Mouse (Mus musculus): Measurements from ENCODE around the gene Rps6ka5.

Gene Rps6ka5

DNA sequence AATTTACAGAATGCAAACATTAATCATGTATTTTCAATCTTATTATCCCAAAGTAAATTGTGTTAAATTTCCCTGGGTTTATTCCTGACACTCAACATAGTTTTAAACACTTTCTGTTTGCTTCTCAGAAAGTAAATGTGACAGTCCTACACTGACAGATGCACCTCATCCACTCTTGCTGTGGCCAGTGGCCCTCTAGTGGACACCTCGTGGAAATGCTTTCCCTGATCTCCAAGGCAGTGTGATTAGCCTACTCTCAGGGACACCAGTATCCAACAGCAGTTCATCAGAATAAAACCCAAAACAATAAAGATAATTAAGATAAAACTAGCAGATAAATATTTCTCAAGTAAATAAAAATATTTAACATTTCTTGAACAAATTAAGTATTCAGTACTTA is 122.2 kb downstream of the Rps6ka5 start:
- in situ Hi-C loops (cut with MboI) = no loop called here

DNA sequence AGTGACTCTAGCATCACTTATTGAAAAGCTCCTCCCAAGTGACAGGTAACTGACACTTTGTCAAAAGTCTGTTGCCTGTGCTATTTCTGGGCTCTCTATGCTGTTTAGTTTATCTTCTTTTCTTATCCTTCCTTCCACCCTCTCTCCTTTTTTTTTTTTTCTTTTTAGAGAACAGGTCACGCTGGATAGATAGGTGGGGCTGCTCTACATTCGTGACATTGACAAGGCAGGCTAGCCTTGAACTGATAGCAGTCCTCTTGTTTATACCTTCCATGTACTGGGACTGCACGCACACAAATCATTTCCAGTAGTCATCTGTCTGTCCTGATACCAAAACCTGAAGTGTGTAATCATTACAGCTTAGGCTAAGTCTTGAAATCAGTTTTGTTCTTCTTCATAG is 132.1 kb downstream of the Rps6ka5 start:
- in situ Hi-C loops (cut with MboI) = no loop called here

DNA sequence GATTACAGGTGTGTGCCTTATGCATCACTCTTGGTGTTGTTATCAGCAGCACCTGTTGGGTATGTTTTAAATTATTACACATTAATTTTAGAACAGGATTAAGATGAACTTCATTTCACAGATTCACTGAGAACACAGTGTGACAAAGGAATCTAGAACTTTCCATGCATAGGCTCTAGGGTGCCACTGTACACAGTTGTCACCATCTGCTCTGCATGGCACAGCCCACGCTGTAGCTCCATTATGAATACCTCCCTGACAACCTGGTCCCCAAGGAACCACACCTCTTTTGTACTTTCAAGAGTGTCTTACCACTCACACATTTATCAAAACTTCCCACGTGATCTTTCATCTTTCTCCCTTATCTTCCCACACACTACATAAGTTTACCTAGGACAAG is 140.2 kb downstream of the Rps6ka5 start:
- in situ Hi-C loops (cut with MboI) = no loop called here

DNA sequence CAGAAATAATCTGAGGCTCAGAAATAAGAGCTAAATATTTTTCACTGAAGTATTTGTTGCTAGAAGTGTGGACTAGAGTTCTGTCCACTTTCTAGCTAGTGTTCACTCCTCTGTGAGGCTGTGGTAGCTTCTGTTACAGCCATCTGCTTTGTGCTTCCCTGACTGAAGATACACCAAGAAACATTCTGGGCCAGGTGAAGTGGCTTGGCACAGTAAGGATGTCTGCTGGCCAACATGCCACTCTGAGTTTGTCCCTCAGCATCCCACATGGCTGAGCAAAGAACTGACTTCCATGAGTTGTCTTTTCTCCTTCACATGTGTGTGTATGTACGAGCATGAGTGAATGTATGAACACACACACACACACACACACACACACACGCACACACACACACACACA is 147.6 kb downstream of the Rps6ka5 start:
- in situ Hi-C loops (cut with MboI) = loop anchor here (5.0 kb wide), 1 partner anchor 263 kb away; no protein-coding TSS in a partner anchor

DNA sequence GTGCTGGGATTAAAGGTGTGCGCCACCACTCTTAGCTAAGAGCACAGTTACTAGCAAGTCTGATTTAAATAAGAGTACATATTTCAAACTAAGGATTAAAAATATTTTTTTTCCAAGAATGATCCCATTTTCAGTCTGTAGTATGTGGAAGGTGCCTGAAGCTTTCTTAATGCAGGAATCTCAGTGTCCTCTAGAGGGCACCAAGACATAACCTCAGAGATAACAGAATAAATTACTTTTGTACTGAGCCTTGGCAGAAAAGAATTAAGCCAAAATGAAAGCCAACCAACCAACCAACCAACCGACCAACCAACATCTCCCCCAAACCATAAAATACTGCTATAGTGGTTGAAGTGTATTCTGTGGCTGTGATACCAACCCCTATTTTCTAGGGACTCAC is 148.5 kb downstream of the Rps6ka5 start:
- in situ Hi-C loops (cut with MboI) = loop anchor here (5.0 kb wide), 1 partner anchor 264 kb away; no protein-coding TSS in a partner anchor

DNA sequence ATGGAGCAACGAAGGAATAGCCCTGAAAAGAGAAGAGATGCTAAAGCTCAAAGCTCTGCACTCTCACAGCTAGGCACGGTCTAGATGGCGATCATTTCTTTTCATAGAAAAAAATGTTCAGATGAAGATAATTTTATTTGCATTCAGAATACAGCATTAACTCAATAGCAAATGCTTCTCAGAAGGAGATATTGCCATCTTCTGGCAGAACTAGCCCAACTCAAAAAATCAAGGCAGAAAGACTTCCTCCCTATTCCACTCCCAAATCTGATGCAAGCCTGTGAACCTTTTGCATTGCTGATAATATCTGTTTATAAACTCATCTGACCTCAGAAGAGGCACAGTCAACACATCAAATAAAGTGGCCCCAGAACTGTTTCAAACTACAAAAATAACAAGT is 151.0 kb downstream of the Rps6ka5 start:
- in situ Hi-C loops (cut with MboI) = loop anchor here (5.0 kb wide), 1 partner anchor 267 kb away; no protein-coding TSS in a partner anchor

DNA sequence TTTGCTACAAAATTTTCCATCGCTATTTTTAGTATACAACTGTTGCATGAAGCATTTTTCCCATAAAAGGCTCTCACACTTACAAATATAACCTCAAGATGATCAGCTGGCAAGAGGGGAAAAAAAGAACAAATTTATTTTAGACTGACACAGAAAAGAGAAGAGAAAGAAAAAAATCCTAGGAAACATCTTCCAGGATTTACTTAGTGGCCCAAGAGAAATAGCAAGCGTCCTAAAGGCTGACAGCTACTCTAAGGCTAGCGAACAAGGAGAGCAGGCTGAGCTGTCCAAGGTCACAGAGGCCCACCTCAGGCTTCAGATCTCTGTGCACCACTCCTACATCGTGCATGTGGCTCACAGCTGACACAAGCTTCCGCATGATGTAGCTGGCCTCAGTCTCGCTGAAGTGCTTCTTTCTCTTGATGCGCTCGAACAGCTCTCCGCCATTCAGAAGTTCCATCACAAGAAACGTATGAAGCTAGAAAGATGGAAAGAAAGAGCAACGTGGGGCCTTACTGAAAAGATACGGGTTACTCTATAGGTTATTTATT is 156.2 kb downstream of the Rps6ka5 start:
- in situ Hi-C loops (cut with MboI) = no loop called here

DNA sequence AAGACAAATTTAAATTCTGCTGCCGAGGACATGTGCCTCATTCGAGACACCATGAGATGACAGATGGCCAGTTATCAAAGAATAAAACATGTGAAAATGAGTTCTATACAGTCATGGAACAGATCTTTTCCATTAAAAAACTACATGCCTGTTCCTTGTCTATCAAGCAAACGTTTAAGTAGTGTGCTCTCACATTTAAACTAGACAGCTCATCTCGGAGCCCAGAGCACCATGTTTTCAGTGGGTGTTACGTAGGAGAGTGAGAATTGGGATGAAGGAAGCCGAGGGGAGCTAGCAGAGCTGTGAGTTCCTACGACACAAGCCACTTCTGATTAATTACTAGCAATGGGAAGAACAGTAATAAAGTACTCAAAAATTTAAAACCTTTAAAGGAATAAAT is 158.0 kb downstream of the Rps6ka5 start:
- in situ Hi-C loops (cut with MboI) = no loop called here

DNA sequence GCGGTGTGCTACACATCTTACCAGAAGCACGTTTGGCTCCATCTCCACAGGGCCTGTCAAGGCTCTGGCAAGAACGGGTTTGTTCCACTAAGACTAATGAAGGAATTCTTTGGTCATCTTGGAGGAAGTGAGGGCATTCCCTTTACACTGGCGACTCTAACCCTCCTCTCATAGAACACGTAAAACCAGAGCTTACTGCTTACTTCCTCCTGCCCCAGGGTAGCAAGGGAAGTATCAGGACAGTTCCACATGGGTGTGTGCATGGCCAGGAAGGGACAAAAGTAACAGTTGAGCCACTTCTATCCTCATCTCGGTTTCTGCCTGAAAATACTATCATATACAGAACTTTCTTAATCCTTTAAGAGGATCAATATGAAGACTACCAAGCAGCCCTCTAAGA is 158.7 kb downstream of the Rps6ka5 start:
- in situ Hi-C loops (cut with MboI) = no loop called here

DNA sequence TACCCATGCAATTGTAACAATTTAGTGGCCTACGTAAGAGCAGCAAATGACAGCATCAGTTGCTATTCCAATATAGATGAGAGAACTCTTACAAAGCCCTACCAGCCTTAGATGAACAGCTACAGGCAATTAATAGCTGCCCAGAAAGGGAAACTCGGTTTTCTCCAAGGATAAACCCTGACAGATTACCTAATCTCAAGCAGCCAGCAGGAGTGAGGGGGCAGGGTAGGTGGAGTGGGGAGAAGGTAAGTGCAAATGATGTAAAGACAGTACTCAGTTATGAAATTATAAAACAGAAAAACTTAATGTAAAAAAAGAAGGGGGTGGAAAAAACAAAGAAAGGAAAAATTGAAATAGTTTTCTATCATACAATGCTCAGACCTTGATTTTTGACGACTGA is 159.2 kb downstream of the Rps6ka5 start:
- in situ Hi-C loops (cut with MboI) = no loop called here

DNA sequence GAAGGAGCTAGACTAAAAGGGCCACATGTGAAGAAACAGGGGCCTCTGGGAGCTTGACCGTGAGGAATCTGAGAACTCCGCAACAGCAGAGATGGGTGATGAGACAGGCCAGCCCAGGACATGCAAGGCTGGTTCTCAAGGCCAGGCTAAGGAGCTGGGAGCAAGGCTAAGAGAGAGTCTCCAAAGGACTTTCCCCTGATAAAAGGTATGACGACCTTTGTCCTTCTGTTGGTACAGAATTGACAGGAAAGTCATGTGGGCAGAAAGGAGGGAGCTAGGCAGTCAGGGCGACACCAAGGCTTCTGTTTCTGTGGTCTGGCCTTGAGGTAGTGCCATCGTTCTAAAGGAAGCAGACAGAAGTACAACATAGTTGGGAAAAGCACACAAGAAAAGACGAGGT is 173.1 kb downstream of the Rps6ka5 start:
- in situ Hi-C loops (cut with MboI) = no loop called here

DNA sequence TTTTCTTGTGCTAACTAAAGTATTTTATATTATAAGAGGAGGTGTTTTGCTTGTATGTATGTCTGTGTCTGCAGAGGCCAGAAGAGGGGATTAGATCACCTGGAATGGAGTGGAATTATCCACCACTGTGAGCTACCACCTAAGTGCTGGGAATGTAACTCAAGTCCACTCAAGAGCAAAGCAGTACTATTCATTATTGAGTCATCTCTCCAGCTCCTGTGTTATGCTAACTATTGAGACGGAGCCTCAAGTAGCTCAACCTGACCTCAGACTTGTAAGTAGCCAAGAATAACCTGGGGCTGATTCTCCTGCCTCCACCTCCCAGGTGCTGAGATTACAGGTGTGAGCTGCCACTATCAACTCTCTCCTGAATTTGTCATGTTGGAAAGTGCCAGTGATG is 174.8 kb downstream of the Rps6ka5 start:
- in situ Hi-C loops (cut with MboI) = no loop called here

DNA sequence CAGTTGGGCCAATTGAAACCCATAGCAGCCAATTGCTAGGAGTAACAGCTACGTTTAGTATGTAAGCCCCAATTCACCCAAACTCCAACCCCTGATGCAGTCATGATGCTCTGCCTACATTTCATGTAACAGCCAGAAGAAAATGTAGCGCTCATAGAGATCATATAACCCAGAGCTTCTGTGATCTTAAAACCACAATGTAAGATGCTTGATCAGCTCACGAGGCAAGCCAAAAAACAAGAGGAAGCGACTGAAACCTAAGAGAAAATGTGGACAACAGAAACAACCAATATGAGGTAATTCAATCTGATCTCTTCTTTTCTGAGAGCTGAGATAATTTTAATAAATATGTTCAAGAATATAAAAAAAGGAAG is 182.6 kb downstream of the Rps6ka5 start:
- in situ Hi-C loops (cut with MboI) = no loop called here

DNA sequence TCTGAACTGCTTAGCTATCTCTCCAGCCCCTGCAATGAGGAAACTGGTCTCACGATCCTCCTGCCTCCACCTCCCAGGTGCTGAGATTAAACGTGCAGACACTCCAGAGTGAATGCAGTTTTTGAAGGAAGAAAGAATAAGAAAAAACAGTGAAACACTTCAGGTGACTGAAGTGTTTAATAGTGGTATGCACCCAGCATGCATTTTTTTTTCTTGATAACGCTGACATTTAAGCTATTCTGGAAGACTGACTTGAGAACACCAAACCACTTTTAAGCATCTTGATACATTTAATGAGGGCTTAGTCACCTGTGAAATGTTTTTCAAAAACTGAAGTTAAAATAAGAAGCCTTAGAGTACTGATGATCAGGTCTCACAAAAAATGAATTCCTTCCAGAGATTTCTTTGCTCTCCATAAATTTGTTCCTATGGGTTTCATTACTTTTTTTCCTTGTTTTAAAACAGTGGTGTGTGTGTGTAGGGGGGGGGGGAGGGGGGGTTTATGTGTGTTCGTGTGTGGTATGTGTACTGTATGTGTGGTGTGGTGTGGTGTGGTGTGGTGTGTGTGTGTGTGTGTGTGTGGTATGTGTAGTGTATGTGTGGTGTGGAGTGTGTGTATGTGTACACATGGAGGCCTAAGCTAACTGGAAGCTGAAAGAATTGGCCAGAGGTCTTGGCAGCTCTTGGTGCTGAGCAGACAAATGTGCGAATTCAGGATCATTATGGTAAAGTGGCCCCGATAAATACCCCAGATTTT is 183.2 kb downstream of the Rps6ka5 start:
- in situ Hi-C loops (cut with MboI) = no loop called here

DNA sequence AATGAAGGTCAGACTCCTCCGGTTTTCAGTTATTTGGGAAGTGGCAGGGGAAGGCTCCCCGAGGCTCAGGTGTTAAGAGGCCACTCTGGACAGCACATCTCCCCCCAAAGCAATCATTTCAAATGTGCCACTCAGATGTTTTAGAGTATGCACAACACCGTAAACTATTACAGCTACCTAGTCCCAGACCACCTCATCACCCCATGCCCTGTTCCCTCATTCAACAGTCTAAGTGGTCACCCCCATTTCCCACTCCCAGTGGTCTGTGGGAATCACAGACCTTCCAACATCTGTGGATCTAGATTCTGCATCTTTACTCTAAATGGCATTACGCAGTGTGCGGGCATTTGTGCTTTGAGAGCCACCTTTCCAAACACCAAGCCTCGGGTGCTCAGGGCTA is 184.3 kb downstream of the Rps6ka5 start:
- in situ Hi-C loops (cut with MboI) = no loop called here

DNA sequence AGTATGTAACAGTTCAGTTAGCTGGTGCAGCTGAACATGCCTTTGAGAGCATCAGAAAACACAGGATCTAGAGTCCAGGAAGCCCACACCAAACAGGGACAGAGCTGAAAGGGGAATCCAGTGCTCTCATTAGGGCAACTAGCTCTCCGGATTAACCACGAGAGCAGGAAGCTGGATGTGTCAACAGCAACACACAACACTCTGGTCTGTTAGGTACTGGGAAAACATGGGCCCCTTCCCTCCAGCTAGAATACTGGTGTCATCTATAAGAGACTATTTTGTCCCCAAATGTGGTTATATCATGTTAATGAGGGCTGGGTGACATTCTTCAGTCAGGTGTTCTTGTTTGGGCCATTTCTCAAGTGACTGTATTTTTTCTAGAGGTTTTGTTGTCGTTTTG is 184.7 kb downstream of the Rps6ka5 start:
- in situ Hi-C loops (cut with MboI) = no loop called here

DNA sequence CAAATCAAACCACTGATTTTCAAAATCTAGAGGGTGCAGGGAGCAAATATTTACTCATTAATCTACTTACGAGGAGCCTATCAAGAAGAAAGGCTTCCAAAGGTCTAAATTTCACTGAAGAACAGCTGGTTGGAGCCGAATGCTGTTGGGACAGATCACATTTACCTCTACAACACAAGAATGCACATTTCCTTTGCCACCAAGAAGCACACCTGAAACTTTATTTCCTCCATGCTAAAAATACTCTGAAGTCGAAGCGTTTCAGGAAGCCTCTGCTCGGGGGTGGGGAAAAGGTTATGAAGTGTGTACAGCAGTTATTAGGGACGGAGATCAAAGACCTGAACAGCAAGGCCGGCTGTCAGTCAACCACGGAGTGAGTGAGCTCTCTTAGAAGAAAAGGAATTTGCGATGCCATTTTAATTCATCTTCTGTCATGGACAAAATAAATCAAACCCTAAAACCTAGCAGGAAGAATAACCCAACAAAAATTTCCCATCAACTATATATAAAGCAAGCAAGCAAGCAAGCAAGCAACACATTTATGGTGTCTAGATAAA is 187.5 kb downstream of the Rps6ka5 start:
- in situ Hi-C loops (cut with MboI) = no loop called here

DNA sequence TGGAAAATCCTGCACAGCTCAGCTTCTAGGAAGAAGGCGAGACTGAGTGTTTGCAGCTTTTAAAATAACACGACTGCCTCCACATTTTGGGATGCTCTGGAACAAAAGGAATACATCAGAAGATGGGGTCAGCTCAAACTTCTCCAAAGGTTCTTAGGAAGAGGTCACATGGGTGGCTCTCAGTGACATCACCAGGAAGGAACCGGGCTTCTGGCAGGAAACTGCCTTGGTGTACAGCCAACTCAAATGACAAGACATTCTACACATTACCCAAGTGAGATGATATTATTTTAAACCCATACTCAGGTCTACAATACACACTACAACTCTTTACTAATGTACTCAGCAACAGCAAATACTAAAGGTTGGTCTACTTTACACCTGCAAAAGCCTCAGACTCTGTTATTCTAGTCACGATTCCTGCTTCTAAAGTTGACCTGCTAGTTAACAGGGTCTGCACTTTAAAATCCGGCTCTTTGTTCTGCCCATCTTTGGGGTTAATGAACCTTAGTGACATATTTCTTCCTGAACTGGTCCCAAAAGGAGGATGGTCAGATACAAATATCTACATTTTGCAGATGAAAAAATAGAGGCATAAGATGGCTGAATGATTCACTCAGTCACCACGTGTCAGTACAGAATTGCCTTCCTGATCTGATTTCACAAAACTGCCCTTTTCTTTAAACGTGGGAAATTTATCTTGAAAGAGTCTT is 188.2 kb downstream of the Rps6ka5 start:
- in situ Hi-C loops (cut with MboI) = no loop called here

DNA sequence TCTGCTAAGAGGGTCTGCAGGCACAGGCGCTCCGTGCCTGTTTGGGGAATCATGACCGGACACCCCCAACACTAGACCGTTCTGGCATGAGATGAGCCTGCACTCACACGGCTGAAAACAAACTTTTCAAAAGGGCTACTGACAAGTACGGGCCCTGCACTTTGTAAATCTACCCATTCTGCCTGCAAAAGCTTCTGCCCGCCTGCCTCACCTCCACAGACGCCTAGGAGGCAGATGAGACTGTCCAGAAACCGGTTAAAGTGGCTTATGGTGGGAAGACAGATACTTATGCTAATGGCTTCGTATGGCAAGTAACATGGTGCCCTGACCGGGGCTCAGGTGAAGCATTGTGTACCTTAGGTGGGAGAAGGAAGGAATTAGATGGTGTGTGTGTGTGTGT is 189.7 kb downstream of the Rps6ka5 start:
- in situ Hi-C loops (cut with MboI) = no loop called here

DNA sequence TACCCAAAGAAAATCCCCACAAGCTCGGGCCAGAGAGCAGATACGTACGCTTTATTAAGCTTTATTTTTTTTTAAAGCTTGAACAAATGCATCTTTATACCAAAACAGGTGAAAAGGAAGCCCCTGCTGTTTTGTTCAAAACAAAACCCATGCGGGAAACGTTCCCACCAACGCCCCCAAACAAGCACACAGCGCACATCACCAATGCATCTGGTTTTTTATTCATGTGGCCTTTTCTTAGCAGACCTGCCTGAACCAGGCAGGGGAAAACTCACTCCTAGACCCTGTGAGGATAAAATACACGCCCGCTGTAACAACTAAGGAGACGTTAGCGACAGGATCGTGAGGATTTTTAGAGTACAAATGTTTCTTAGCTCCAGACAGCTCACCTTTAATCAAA is 191.8 kb downstream of the Rps6ka5 start:
- in situ Hi-C loops (cut with MboI) = no loop called here

DNA sequence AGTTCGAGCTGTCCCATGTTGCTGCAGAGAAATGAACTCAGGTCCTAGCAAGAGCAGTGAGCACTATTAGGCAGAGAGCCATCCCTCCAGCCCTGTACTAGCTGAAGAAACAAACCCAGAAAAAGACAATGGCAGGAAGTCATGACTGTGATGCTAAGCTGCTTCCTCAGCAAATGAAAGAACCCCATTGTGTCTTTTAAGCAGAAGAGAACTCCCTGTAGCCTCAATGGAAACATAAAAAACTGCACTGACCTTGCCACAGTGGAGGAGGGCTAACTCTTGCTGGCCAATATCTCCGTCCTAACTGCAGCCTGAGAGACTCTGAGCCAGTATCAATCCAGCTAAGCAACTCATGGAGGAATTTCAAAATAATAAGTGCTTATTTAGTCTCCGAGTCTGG is 192.8 kb downstream of the Rps6ka5 start:
- in situ Hi-C loops (cut with MboI) = no loop called here

DNA sequence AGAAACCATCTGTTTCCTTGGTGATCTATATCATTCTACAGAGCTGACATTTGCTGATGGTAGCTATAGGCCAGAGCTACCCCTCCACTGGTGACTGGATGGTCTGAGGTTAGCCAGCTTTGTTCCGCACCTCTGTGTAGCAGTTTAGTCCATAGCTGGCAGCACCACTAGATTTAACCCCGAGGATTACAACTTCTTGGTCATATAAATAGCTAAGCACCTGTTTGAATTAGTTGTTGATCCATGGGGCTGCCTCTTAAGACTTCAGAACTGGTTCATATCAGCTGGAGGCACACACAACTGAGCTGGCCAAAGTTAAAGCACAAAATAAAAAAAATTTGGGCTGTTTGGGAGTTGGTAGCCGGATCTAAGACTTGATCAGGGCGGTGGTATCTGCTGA is 193.6 kb downstream of the Rps6ka5 start:
- in situ Hi-C loops (cut with MboI) = no loop called here

DNA sequence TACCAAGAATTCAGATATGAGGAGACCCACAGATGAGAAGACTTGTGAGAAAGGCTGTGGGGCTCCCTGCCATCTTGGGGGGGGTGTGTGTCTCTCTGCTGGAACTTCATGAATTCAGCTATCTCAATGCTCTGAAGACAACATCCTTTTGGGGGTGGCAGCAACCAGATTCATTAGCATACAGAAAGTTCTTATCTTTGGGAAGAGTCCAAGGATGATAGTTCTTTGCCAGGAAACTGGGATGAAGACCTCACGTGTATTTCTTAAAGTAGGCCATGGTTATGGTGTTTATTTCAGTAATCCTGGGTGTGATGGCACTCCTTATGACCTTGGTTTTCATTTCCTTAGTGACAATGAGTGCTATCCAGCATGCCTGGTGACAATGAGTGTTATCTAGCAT is 195.0 kb downstream of the Rps6ka5 start:
- in situ Hi-C loops (cut with MboI) = no loop called here

All from mature B cell (primary cell).